Mouse (Mus musculus) heart, postnatal 36 days (tissue): ENCODE data around the gene Asic3. TPM values are rescaled to one million over a fixed set of nuclear protein-coding genes. Genes with fewer than 3 reads are reported as not detected.
A peak's percentile ranks its signal among the peaks of the same experiment; 100 is the strongest.

Experiments used
- DNase-seq, 2 experiments: peaks; one replicate each; pipeline ENCODE4 v3.0.0; 2021 to 2022
- intact Hi-C: fragments of 180-260 bp; cut with DNase I; formaldehyde crosslinking; loops from one replicate; pipeline ENCODE4 v1.15.1; 2025
- total RNA-seq, 2 experiments: library from RNA; stranded (reverse); gene quantifications; 2 replicates each; pipeline ENCODE4 v1.2.3; 2021

Gene Asic3
- total RNA-seq, 2 experiments from 2014 or later: not detected

DNA sequence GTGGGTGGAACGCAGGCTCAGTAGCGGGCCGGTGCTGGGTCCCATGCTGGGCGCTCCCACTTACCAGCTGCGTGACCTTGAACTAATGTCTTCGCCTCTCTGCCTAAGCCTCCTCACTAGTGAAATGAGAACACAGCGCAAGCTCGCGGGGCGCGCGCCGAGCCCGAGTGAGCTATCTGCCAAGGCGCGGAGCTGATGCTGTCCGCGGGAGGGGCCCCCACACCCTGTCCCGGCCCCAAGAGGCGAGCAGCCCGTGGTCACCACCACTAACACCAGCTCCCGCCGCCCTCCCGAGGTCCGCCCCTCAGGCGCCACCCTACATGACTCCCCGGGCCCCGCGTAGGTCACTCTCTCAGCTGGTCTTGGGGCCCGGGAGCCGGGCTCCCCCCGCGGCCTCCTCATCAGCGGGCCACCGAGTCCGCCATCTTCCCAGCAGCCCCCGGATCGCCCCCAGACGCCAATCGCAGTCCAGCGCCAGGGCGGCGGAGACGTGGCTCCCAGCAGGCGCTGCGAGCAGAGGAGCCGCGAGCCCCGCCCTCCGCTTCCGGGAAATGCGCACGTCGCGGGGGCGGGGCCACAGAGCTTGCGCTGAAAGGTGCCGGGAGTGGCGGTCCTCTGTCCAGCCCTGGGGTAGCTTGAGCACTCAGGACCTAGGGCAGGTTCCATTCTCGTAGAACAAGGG lies 31.7 kb downstream of the Asic3 start, which contains the start of gene Fastk:
Gene Fastk (minus strand): TSS at position 542 of the 682 bp plus-strand sequence.
- DNase-seq: peak; percentile 95
- intact Hi-C loops: no loop called here

DNA sequence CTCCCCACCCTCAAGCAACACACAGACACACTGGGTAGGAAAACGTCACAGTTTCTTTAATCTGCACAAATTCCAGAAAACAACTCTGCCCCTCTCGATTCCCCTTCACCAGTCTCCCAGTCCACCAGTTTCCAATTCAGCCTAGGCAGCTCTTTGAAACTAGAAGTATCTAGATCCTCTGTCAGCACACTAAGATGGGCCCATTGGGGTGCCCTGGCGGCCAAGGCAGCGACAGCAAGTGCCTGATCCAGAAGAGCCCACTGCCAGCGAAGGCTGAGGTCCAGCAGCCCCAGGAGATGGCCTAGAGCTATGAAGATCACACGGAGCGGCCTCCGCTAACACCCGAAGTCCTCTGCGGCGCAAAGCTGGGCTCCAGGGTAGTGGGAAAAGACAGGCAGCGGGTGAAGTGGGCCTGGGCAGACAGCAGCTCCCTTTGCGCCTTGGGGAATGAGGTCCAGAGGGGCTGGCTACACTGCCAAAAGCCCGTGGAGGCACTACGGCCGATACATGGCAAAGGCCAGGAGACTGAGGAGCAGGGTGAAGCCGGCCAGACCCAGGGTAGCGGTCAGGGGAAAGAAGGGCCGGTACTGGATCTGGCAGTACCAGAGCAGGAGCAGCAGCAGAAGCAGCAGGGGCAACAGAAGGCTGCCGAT lies 32.4 kb downstream of the Asic3 start:
- intact Hi-C loops: no loop called here
- DNase-seq: no peak

DNA sequence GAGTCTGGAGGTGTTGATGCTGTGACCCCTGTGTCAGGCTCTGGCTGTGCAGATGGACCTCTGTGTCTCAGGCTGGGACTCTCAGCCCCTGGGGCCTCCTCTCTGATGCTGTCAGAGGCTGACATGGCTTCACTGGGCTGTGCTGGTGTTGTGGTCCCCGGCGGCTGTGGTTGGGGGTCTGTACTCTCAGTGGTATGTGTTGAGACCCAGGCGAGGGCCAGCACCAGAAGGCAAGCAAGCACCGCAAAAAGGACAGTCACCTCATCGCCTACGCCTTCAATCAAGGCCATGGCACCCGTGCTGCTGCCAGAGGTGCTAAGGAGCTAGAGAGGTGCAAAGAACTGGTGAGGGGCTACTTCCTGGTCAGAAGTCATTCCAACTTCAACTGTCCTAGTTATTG lies 33.4 kb downstream of the Asic3 start:
- DNase-seq: no peak
- intact Hi-C loops: no loop called here

DNA sequence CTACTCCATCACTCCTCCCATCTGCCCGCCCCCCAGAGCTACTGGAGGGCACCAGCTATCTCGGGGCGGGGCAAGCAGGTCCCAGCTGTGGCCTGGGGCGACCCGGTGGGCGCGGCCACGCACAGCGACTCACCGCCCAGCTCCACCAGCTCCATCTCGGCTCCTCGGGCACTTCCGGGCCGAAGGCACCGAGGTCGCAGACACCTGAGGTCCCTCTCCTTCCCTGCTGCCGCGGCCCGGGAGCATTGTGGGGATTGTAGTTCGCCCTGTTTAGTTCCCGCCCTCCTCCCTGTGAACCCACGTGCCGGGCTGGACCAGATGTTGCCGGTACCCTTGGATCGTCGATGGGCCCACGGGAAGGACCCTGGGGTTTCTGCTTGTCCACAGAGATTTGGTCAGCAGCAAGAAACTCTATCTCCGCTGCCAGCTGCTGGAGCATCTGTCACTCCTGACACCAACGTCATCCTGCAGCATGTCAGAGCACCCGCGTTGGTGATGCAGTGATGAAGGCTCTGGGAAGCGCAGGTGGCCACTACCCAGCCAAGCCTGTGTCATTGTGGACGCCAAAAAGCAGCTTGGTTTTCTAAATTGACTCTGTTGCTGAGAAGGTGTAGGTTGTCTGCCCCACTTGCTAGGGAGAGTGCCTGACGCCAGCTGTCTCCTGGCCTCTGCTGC lies 34.6 kb downstream of the Asic3 start, which contains the start of gene Tmub1:
Gene Tmub1 (minus strand): TSS at position 231 of the 675 bp plus-strand sequence.
- peak; percentile 80 to 83 for DNase-seq
- intact Hi-C loops: no loop called here

DNA sequence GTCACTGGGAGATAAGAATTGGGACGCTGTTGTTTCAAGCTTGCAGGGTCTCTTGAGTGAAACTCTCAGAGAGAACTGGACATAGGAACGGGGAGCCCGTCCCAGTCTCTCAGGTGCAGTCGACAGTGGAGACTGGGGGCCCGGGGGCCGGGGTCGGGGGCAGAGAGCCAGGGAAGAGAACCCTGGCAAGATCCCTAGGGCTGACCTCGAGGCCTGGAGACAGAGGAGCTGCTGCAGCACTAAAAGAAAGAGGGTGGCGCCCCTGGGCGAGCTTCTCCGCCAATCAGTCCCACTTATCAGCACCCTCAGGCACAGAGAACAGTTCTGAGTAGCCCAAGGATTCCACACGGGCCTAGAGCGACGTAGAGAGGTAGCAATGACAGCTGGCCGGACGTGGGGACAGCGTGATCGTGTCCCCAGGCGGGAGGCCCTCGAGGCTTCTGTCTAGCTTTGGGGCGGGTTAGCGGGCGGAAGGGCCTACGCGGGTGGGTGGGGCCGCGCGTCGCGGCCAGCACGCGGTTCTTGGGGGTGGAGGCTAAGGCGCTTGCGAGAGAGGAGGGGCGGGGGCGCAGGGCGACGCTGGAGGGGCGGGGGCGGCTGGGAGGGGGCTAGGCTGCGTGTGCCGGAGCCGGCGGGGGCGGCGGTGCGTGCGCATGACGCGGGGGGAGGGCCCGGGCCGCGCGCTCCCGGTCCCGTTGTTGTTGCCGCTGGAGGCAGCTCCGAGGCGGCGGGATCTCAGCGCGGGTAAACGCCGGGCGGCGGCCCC lies 38.3 kb downstream of the Asic3 start:
- peak; percentile 87 to 88 for DNase-seq
- intact Hi-C loops: loop anchor here (2.0 to 5.0 kb wide), 2 partner anchors 27 to 151 kb away; no protein-coding TSS in a partner anchor

DNA sequence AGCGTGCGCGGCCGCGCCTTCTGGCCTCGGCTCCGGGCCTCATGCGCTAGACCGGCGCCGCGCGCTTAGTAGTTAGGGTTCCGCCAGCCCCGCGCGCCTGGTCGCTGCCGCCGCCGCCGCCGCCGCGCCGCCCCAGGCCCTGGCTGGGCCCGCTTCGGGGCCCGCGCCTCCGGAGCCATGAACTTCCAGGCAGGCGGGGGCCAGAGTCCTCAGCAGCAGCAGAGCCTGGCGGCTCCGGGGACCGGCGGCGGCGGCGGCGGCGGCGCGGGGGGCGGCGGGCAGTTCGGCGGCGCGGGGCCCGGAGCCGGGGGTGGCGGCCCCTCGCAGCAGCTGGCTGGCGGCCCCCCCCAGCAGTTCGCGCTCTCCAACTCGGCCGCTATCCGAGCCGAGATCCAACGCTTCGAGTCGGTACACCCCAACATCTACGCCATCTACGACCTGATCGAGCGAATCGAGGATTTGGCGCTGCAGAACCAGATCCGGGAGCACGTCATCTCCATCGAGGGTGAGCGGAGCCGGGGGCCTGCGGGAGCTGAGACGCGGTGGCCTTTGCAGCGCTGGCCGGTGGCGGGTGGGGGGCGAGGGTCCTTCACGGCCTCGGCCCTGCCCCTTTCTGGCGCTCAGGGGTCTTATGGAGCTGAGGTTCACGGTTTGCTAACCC lies 39.0 kb downstream of the Asic3 start, which contains the start of gene Agap3:
Gene Agap3 (plus strand): TSS at position 148 of the 661 bp plus-strand sequence.
- intact Hi-C loops: loop anchor here (2.0 to 5.0 kb wide), 2 partner anchors 27 to 150 kb away; no protein-coding TSS in a partner anchor
- peak; percentile 41 to 53 for DNase-seq

DNA sequence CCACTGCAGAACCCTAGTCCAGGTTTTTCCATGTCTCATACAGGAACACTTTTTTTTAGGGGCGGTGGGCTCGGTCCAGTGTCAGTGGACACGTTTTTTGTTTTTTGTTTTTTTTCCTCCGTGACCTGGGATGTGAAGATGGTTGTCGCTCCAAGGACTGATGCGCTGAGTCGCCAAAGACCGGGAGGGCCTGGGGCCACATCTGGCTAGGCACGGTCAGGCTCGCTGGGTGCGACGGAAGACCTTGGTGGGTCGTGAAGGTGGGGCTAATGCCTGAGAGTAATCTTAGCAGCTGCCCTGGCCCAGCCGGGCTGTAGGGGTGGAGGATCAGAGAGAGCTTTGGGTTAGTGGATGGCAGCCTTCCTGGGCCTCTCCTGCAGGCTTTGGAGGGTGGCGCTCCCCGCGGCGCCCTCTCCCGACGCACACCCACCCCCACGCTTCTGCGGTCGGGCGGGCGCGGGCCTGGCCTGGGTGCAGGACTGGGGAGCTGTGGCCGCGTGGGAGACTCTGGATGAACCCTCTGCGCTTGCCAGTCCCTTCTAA lies 39.6 kb downstream of the Asic3 start:
- no peak for DNase-seq
- intact Hi-C loops: loop anchor here (2.0 to 5.0 kb wide), 2 partner anchors 28 to 150 kb away; no protein-coding TSS in a partner anchor

DNA sequence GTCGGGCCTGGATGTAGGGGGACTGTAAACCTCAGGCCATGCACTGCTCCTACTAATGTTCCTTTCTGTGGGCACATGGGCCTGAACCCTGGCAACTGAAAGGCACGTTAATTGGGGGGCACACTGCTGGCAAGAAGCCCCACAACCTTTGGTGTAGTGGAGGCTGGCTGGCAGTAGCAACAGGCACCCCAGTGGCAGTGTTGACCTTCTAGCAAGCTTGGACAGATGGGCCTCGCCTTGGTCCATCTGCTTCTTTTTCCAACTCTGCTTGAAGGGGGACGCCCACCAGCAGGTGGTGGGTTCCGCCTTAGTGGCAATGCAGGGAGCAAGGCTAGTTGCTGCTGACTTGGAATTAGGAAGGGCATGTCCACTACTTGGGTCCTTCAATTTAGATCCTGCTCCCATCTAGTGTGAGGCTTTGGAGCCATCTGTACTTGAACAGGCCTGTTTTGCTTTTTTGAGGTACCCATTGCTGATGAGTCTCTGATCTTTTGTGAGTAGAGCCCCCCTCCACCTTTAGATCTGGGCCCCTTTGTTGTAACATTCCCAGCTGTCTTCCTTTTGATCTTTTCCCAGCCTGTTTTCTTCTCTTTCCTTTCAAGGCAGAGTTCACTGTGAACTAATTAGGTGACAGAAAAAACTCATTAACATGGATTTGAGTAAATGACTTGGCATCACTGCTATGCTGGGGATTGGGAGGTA lies 40.2 kb downstream of the Asic3 start:
- DNase-seq: no peak
- intact Hi-C loops: loop anchor here (2.0 to 5.0 kb wide), 2 partner anchors 29 to 149 kb away; no protein-coding TSS in a partner anchor

DNA sequence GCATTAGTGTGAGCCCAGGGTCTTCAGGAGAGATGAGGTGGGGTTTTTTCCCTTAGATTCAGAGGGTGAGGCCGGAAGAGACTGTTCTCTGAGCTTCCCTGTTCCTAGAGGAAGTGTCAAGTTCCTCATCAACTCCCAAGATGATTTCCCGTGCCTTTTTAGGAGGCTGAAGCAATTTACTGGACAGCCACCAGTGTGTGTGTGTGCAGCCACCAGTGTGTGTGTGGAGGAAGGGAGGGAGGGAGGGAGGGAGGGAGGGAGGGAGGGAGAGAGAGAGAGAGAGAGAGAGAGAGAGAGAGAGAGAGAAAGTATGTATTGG lies 40.8 kb downstream of the Asic3 start:
- DNase-seq: no peak

DNA sequence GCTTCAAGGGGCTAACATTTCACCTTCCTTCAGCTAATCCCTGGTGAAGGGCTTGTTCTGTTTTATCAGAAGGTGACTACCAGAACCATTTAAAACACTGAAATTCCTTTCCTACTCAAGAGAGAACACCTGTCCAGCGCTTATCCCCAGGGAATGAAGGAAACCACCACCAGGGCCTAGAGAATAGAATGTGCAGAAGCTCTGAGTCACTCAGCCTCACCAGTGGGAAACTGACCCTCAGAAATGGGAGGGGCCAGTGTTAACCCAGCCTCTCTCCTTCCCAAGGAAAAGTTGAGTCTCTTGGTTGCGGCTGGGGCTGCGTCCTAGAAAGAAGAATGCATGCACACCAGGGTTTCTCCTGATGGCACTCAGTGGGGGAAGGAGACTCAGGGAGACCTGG lies 41.9 kb downstream of the Asic3 start:
- intact Hi-C loops: loop anchor here (2.0 kb wide), 1 partner anchor 16 kb away; no protein-coding TSS in a partner anchor

More for the DNA sequence above, 40.8 kb downstream of the Asic3 start:
- intact Hi-C loops: loop anchor here (2.0 to 5.0 kb wide), 3 partner anchors 17 to 148 kb away; no protein-coding TSS in a partner anchor

DNA sequence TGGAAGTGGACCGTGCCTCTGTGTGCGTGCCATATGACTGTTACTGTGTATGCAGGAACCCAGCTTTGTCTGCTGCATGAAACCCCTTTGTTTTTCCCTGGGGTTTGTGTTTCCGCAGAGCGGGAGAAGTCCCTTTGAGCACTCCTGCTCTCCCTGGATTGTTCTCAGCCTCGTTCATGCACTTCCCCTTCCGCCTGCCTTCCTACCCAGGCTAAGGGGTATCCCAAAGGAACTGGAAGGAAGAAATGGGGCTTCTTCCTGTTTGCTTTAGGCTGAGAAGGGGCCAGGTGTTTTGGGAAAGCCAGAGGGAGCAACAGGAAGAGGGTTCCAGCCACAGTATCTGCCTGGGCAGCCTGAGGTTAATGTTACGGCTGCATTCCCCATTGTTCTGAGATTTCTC lies 42.4 kb downstream of the Asic3 start:
- DNase-seq: no peak
- intact Hi-C loops: loop anchor here (2.0 kb wide), 1 partner anchor 15 kb away; no protein-coding TSS in a partner anchor

More for the DNA sequence above, 41.9 kb downstream of the Asic3 start:
- no peak for DNase-seq

DNA sequence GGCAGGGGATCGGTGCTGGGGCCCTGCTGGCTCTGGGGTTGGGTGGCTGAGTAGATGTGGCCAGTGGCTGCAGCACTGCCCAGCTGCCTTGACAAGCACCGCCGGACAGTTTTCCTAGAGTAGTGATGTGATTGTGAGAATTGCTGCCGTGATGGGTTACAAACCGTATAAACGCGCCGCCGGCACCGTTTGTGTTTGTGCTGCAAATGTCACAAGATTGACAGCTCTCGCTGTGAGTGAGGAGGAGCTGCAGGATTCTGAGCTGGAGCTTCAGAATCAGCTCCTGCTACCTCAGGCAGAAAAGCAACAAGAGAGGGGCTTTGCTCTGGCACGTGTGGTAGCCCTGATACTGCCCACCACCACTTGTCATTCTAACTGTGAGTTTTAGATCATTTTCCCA lies 53.6 kb downstream of the Asic3 start:
- intact Hi-C loops: no loop called here
- no peak for DNase-seq

Other genes starting within 250 kb of the Asic3 start
- 1 to 10 TPM; 7.1 to 8.6 TPM for gene Nupl2, start 248.4 kb upstream of the Asic3 start, total RNA-seq
- gene Kcnh2, start 61.8 kb upstream of the Asic3 start, total RNA-seq: 10 to 100 TPM; 56.3 to 72.6 TPM
- 10 to 100 TPM; 23.7 to 26.2 TPM for gene Nos3, start 48.6 kb upstream of the Asic3 start, total RNA-seq
- gene Atg9b, start 21.2 kb upstream of the Asic3 start, total RNA-seq: under 1 TPM; 0.27 to 0.75 TPM
- gene Abcb8, start 19.7 kb upstream of the Asic3 start, total RNA-seq: 10 to 100 TPM; 83.7 to 84.9 TPM
- gene Cdk5, start 10.1 kb downstream of the Asic3 start, total RNA-seq: 10 to 100 TPM; 22.5 to 23.0 TPM
- gene Slc4a2, start 10.4 kb downstream of the Asic3 start, total RNA-seq: 10 to 100 TPM; 29.2 to 35.1 TPM
- 100 to 1,000 TPM; 288 to 310 TPM for gene Fastk, start 31.9 kb downstream of the Asic3 start, total RNA-seq
- 10 to 100 TPM; 11.7 to 12.1 TPM for gene Tmub1, start 34.5 kb downstream of the Asic3 start, total RNA-seq
- gene Agap3, start 38.8 kb downstream of the Asic3 start, total RNA-seq: 10 to 100 TPM; 83.6 to 91.1 TPM
- gene Gbx1, start 113.8 kb downstream of the Asic3 start, total RNA-seq: not detected
- gene Asb10, start 127.6 kb downstream of the Asic3 start, total RNA-seq: 10 to 100 TPM; 73.0 to 82.3 TPM
- not detected for gene 4931409K22Rik, start 143.4 kb downstream of the Asic3 start, total RNA-seq
- gene Abcf2, start 164.1 kb downstream of the Asic3 start, total RNA-seq: 10 to 100 TPM; 55.3 to 56.0 TPM
- gene Chpf2, start 173.3 kb downstream of the Asic3 start, total RNA-seq: 10 to 100 TPM; 10.8 to 11.6 TPM
- gene Smarcd3, start 211.0 kb downstream of the Asic3 start, total RNA-seq: 10 to 100 TPM; 63.2 to 64.5 TPM